Mouse (Mus musculus) midbrain, postnatal 0 days (tissue): ENCODE data around the gene Crtc3. TPM values are rescaled to one million over a fixed set of nuclear protein-coding genes. Genes with fewer than 3 reads are reported as not detected.

Experiments
- ATAC-seq: fragments of 200-750 bp; cut with Nextera tagmentation; 2 replicates; pipeline ENCODE4 v1.8.0; 2017; ENCODE audit warnings: moderate number of reproducible peaks, mild to moderate bottlenecking, moderate TSS enrichment, moderate library complexity; ENCODE audit not compliant: low FRiP score
- DNase-seq: peaks from one replicate; pipeline ENCODE4 v3.0.0-alpha.2; 2015; ENCODE audit warnings: low spot score
- H3K27ac ChIP-seq: fragments of 300-500 bp; sonication (generic); 2 replicates; pipeline ENCODE4 v1.5.1; 2014; ENCODE audit warnings: low read depth, mild to moderate bottlenecking, low read length, mixed read lengths
- H3K27me3 ChIP-seq: fragments of 300-500 bp; sonication (generic); 2 replicates; pipeline ENCODE4 v1.6.1; 2014; ENCODE audit warnings: low read length, control low read depth, mixed read lengths; ENCODE audit not compliant: insufficient read depth
- H3K36me3 ChIP-seq: fragments of 300-500 bp; sonication (generic); 2 replicates; pipeline ENCODE4 v1.6.1; 2014; ENCODE audit warnings: low read length, control low read depth, mixed read lengths; ENCODE audit not compliant: insufficient read depth
- H3K4me1 ChIP-seq: fragments of 300-500 bp; sonication (generic); 2 replicates; pipeline ENCODE4 v1.6.1; 2014; ENCODE audit warnings: mild to moderate bottlenecking, control low read depth, antibody characterized with exemption, low read length, mixed read lengths; ENCODE audit not compliant: insufficient read depth
- H3K4me2 ChIP-seq: fragments of 300-500 bp; sonication (generic); 2 replicates; pipeline ENCODE4 v1.6.1; 2014; ENCODE audit warnings: low read depth, mild to moderate bottlenecking, low read length, mixed read lengths; ENCODE audit not compliant: poor library complexity, severe bottlenecking
- H3K4me3 ChIP-seq: fragments of 300-500 bp; sonication (generic); 2 replicates; pipeline ENCODE4 v1.5.1; 2014; ENCODE audit warnings: low read depth, mild to moderate bottlenecking, low read length, moderate library complexity
- H3K9ac ChIP-seq: fragments of 300-500 bp; sonication (generic); replicated peaks from 2 replicates; pipeline ENCODE4 v1.6.1; 2014; ENCODE audit warnings: mild to moderate bottlenecking, low read length, moderate library complexity, mixed read lengths; ENCODE audit not compliant: poor library complexity, severe bottlenecking
- H3K9me3 ChIP-seq: fragments of 300-500 bp; sonication (generic); 2 replicates; pipeline ENCODE4 v1.6.1; 2016; ENCODE audit warnings: low read length, control low read depth
- CTCF ChIP-seq: IDR thresholded peaks from 2 replicates; pipeline ENCODE4 v1.5.1; 2016; ENCODE audit warnings: antibody characterized with exemption, mild to moderate bottlenecking
- WGBS: fragments of 180-500 bp; shearing (Covaris S2); extraction: QIAGEN DNeasy Blood & Tissue Kit; methylation state at CpG from one replicate; pipeline ENCODE4 v1.1.7; 2014; 5-methylcytosine and 5-hydroxymethylcytosine counted together
- polyA plus RNA-seq: library from polyadenylated mRNA; unstranded; fragments of >200 nt; fragmentation: Nextera tagmentation; extraction: Ambion mirVana; gene quantifications from 2 replicates; pipeline ENCODE4 v1.2.1, GENCODE M21; 2015
- total RNA-seq: library from RNA; depleted of rRNA; stranded (reverse); fragments of >200 nt; gene quantifications from 2 replicates; pipeline ENCODE4 v1.2.3, GENCODE M21; 2014

The Crtc3 gene
- total and polyA plus RNA-seq, 2 experiments from 2014 or later: 12.9 to 13.0 TPM

- WGBS: 93% methylated on average over 4 of the region's 4 CpGs
- Histone ChIP-seq H3K4me1 (no peaks in the 10 kb centered on the region), H3K36me3 (no peaks in the 10 kb centered on the region), H3K27me3 (no peaks in the 10 kb centered on the region), H3K9ac (no peak overlapping the region), H3K9me3 (no peaks in the 10 kb centered on the region), H3K27ac (no peak overlapping the region), H3K4me2 (no peak overlapping the region), H3K4me3 (no peak overlapping the region)
- TF ChIP-seq CTCF: no peak
- DNase-seq (no peak), ATAC-seq (no peak)
These were observed 15.4 kb upstream of the Crtc3 start for GRCm38 (mm10) chr7:80704066-80704465.

- 66% methylated on average over 6 of the region's 6 CpGs for WGBS
- ATAC-seq: no peak
These were observed 13.8 kb upstream of the Crtc3 start for GRCm38 (mm10) chr7:80702510-80702909.

GRCm38 (mm10) chr7:80699709-80700108, 11.0 kb upstream of the Crtc3 start:
- no peaks in the 10 kb centered on the region for H3K36me3 ChIP-seq
- ATAC-seq: no peak
- no peaks in the 10 kb centered on the region for H3K4me1 ChIP-seq
- 64% methylated on average over 8 of the region's 8 CpGs for WGBS
- H3K9ac ChIP-seq: no peak overlapping the region
- H3K9me3 ChIP-seq: no peaks in the 10 kb centered on the region
- no peaks in the 10 kb centered on the region for H3K27me3 ChIP-seq
- no peak overlapping the region for H3K4me3 ChIP-seq
- H3K4me2 ChIP-seq: no peak overlapping the region
- TF ChIP-seq CTCF: no peak
- H3K27ac ChIP-seq: no peak overlapping the region
- no peak for DNase-seq

More at GRCm38 (mm10) chr7:80702510-80702909, 13.8 kb upstream of the Crtc3 start:
- H3K4me2 ChIP-seq: no peak overlapping the region
- no peak overlapping the region for H3K4me3 ChIP-seq
- no peak for TF ChIP-seq CTCF
- H3K4me1 ChIP-seq: no peaks in the 10 kb centered on the region
- no peaks in the 10 kb centered on the region for H3K9me3 ChIP-seq
- no peak overlapping the region for H3K9ac ChIP-seq
- H3K27me3 ChIP-seq: no peaks in the 10 kb centered on the region
- DNase-seq: no peak
- no peak overlapping the region for H3K27ac ChIP-seq
- H3K36me3 ChIP-seq: no peaks in the 10 kb centered on the region

- WGBS: 84% methylated on average over 2 of the region's 3 CpGs
- no peaks in the 10 kb centered on the region for H3K9me3 ChIP-seq
- TF ChIP-seq CTCF: no peak
- no peak overlapping the region for H3K4me3 ChIP-seq
- ATAC-seq (no peak), DNase-seq (no peak)
- no peaks in the 10 kb centered on the region for H3K36me3 ChIP-seq
- H3K9ac ChIP-seq: no peak overlapping the region
- H3K4me2 ChIP-seq: no peak overlapping the region
- no peak overlapping the region for H3K27ac ChIP-seq
- no peaks in the 10 kb centered on the region for H3K4me1 ChIP-seq
- no peaks in the 10 kb centered on the region for H3K27me3 ChIP-seq
These were observed 10.3 kb upstream of the Crtc3 start for GRCm38 (mm10) chr7:80698940-80699339.

- Histone ChIP-seq H3K4me2 (no peak overlapping the region), H3K4me3 (no peak overlapping the region), H3K27ac (no peak overlapping the region), H3K9ac (no peak overlapping the region), H3K36me3 (no peaks in the 10 kb centered on the region), H3K27me3 (no peaks in the 10 kb centered on the region), H3K9me3 (no peaks in the 10 kb centered on the region), H3K4me1 (no peaks in the 10 kb centered on the region)
- DNase-seq: no peak
- TF ChIP-seq CTCF: no peak
- 78% methylated on average over 5 of the region's 5 CpGs for WGBS
- no peak for ATAC-seq
These were observed 9.2 kb upstream of the Crtc3 start for GRCm38 (mm10) chr7:80697859-80698258.

- no peak overlapping the region for H3K4me2 ChIP-seq
- H3K9ac ChIP-seq: no peak overlapping the region
- H3K27ac ChIP-seq: no peak overlapping the region
- H3K4me1 ChIP-seq: no peaks in the 10 kb centered on the region
- WGBS: 76% methylated on average over 4 of the region's 4 CpGs
- no peak overlapping the region for H3K4me3 ChIP-seq
- TF ChIP-seq CTCF: no peak
- H3K9me3 ChIP-seq: no peaks in the 10 kb centered on the region
- DNase-seq (no peak), ATAC-seq (no peak)
- H3K27me3 ChIP-seq: no peaks in the 10 kb centered on the region
- no peaks in the 10 kb centered on the region for H3K36me3 ChIP-seq
These were observed 8.2 kb upstream of the Crtc3 start for GRCm38 (mm10) chr7:80696903-80697302.
